Mouse (Mus musculus): ENCODE measurements at regions not wholly inside any gene's neighbourhood (a gene's known extent, or its start where the extent isn't known, plus 50 kb on each side); places are given as distances from the start of the nearest gene placed in this dataset.
A peak's percentile ranks its signal among the peaks of the same experiment; 100 is the strongest.

DNA sequence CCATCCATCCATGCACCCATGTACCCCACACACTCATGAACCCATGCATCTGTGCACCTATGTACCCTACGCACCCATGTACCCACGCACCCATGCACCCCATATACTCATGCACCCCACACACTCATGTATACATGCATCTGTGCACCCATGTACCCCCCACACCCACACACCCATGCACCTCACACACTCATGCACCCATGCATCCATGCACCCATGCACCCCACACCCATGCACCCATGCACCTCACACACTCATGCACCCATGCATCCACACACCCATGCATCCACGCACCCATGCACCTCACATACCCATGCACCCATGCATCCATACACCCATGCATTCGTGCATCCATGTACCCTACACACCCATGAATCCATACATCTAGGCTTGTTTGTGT lies 63.6 kb downstream of the 4930564D02Rik start:
- Histone ChIP-seq H3K4me3 (replicated peaks) (peak overlapping the region; percentile 69), H3K27me3 (replicated peaks) (peaks cover 33% of the 10 kb centered on the region), H3K36me3 (replicated peaks; ENCODE audit: low read length) (no peaks in the 10 kb centered on the region), H3K4me1 (peaks cover 12% of the 10 kb centered on the region), H3K9me3 (peaks cover 16% of the 10 kb centered on the region)
- TF ChIP-seq GATA1 (IDR thresholded peaks at IDR 0.05; ENCODE audit: borderline replicate concordance, low read length) (no peak), FLI1 (IDR thresholded peaks at IDR 0.05; ENCODE audit: low read length) (no peak)

DNA sequence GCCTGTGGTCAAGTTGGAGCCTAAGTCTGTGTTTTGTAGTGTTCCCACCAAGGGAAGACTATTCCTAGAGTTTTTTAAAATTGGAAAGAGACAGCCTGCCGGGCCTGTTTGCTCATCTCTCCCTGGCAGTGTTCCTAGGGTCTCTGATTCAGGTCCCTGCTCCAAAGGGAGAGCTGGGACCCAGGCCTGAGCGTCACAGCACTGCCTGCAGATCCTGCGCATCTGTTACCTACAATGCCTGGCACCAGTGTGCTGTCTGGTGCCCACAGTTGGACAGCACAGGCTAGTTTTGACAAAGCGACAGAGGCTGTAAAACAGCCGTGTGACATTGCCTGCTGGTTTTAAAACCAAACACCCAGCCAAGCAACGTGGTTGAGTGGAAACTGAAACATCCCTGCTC lies 64.4 kb downstream of the 4930564D02Rik start:
- H3K36me3 ChIP-seq (replicated peaks; ENCODE audit: low read length): no peaks in the 10 kb centered on the region
- peaks cover 12% of the 10 kb centered on the region for H3K4me1 ChIP-seq
- no peak overlapping the region for H3K4me3 ChIP-seq (replicated peaks)
- H3K27me3 ChIP-seq (replicated peaks): peaks cover 36% of the 10 kb centered on the region
- peaks cover 16% of the 10 kb centered on the region for H3K9me3 ChIP-seq
- TF ChIP-seq FLI1 (IDR thresholded peaks at IDR 0.05; ENCODE audit: low read length): no peak
- TF ChIP-seq GATA1 (IDR thresholded peaks at IDR 0.05; ENCODE audit: borderline replicate concordance, low read length): no peak

DNA sequence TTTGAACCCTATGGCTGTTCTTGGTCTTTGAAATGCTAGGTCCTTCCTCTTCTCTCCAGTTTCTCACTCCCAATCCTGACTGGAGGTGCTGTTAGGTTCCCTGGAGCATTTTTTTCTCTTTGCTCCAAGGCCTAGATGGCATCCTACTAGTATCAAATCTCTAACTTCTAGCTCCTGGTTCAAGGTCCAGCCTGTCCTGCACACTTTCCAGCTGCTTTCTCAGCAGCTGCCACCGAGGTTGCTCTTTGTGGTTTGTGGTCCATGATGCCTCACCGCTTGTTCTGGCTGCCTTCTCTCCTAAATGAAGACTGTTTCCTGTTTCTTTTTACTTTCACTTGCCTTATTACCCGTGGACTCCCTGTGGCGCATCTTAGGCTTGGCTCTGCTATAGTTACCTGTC lies 66.4 kb downstream of the 4930564D02Rik start:
- peaks cover 12% of the 10 kb centered on the region for H3K4me1 ChIP-seq
- H3K36me3 ChIP-seq (replicated peaks; ENCODE audit: low read length): no peaks in the 10 kb centered on the region
- peaks cover 31% of the 10 kb centered on the region for H3K27me3 ChIP-seq (replicated peaks)
- no peak for TF ChIP-seq GATA1 (IDR thresholded peaks at IDR 0.05; ENCODE audit: borderline replicate concordance, low read length)
- TF ChIP-seq FLI1 (IDR thresholded peaks at IDR 0.05; ENCODE audit: low read length): no peak
- H3K9me3 ChIP-seq: peaks cover 16% of the 10 kb centered on the region
- peak overlapping the region; percentile 21 for H3K4me3 ChIP-seq (replicated peaks)

DNA sequence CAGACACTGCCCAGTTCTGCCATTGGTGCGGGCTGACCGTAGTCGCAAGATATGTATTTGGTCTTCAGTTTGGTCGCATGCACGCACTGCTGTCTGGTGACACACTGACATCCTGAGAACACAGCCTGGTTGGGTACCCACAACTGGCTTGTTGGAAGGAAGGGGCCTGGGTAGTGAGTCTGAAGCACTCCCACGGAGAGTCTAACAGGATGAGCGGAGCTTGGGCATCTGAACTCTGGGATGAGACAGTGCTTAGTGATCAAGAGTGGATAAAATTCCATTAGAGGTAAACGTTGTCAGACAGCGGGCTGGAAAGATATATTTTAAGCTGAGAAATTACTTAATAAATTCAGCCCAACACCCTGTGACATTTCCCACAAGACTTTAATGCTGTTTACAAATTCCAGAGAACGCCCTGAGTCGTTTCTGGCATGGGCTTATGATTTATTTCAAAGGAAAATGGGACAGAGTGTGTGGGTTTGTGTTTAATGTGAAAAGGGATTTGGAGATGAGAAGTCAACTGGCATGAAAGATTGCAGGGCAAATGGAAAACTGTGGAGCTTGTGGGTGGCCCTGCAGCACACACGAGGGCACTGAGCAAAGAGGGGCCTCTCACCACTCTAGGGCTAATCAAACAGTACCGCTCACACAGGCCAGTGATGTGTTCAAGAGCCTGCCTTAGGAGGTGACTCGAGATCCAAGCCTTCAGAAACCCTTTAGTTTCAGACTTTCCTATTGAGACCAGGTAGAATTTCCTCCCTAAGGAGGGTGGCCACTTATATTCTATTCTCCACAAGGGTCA lies 74.7 kb downstream of the 4930564D02Rik start:
- H3K4me3 ChIP-seq (replicated peaks): no peak overlapping the region
- H3K9me3 ChIP-seq: 0 out of 2 replicates have a peak, but pooled peaks cover 3% of the 10 kb centered on the region
- H3K27me3 ChIP-seq (replicated peaks): peaks cover 28% of the 10 kb centered on the region
- H3K4me1 ChIP-seq: 0 out of 2 replicates have a peak, but pooled peaks cover 3% of the 10 kb centered on the region
- TF ChIP-seq GATA1 (IDR thresholded peaks at IDR 0.05; ENCODE audit: borderline replicate concordance, low read length) (no peak), FLI1 (IDR thresholded peaks at IDR 0.05; ENCODE audit: low read length) (no peak)
- no peaks in the 10 kb centered on the region for H3K36me3 ChIP-seq (replicated peaks; ENCODE audit: low read length)

DNA sequence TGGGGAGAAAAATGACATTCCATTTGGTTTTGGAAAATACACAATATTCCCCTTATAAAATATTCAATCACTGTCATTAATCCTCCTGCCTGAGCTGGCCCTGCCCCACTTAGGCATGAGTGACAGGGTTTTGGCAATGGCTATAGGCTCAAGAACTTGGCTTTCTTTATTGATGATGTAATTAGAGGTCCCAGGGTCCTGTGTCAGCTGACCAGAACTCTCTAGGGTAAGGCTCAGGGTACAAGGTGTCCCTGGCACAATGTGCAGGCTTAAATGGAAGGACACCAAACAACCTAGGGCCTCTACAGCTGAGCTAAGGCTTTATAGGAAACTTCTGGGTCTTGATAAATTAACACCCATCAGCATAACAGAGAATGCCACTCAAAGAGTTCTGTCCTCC lies 76.0 kb downstream of the 4930564D02Rik start:
- TF ChIP-seq GATA1 (IDR thresholded peaks at IDR 0.05; ENCODE audit: borderline replicate concordance, low read length) (no peak), FLI1 (IDR thresholded peaks at IDR 0.05; ENCODE audit: low read length) (no peak)
- H3K36me3 ChIP-seq (replicated peaks; ENCODE audit: low read length): no peaks in the 10 kb centered on the region
- H3K4me1 ChIP-seq: 0 out of 2 replicates have a peak, but pooled peaks cover 3% of the 10 kb centered on the region
- H3K27me3 ChIP-seq (replicated peaks): peaks cover 30% of the 10 kb centered on the region
- H3K9me3 ChIP-seq: 0 out of 2 replicates have a peak, but pooled peaks cover 3% of the 10 kb centered on the region
- no peak overlapping the region for H3K4me3 ChIP-seq (replicated peaks)

DNA sequence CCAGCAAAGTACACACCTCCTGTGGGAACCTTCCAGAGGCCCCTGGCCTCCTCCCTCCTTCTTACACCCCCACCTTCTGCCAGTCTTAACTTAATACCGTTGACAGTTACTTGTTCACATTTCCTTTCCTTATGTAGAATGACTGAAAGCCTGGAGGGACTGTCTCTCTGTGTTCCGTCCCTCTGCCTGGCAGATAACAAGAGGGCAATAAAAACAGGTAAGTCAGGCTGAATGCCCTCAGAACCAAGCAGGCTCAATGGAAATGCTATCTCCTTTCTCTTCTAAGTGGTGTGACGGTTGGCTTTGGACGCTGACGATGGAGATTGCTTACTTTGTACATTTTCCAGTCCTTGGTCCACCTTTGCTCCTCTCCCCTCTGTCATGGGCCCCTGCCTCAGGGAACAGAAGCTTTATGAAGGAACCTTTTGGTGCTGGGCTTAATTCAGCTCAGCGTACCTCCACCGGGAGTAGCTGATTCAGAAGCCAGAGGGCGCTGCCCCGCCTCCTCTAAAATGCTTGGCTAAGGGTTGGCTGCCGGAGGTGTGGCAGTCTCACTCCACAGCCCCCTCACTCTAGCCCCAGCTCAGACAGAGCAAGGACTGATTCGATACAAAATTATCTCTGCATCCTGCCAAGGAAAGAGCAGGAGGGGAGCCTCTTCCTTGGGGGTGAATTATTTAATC lies 85.0 kb downstream of the 4930564D02Rik start:
- H3K4me3 ChIP-seq (replicated peaks): no peak overlapping the region
- H3K9me3 ChIP-seq: no peaks in the 10 kb centered on the region
- TF ChIP-seq GATA1 (IDR thresholded peaks at IDR 0.05; ENCODE audit: borderline replicate concordance, low read length) (no peak), FLI1 (IDR thresholded peaks at IDR 0.05; ENCODE audit: low read length) (no peak)
- peaks cover 34% of the 10 kb centered on the region for H3K27me3 ChIP-seq (replicated peaks)
- H3K4me1 ChIP-seq: peaks cover 6% of the 10 kb centered on the region
- no peaks in the 10 kb centered on the region for H3K36me3 ChIP-seq (replicated peaks; ENCODE audit: low read length)

DNA sequence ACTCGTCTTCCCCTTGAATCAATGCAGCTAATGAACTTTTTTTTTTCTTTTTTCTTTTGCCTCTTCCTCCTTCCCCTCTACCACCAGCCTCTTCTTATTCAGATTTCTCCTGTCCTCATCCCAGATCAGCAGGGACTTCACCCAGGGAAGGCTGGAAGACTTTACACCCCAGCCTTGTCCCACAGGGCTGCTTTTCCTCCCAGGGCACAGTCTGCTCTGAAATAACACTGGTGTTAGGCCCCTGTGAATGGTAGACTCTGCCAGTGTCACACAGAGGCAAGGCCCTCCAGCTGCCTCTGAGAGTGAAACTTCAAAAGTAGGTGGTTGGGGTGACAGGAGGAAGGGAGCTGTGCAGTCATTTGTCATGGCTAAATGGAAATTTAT lies 85.5 kb downstream of the 4930564D02Rik start:
- no peak for TF ChIP-seq FLI1 (IDR thresholded peaks at IDR 0.05; ENCODE audit: low read length)
- no peak for TF ChIP-seq GATA1 (IDR thresholded peaks at IDR 0.05; ENCODE audit: borderline replicate concordance, low read length)
- Histone ChIP-seq H3K9me3 (no peaks in the 10 kb centered on the region), H3K36me3 (replicated peaks; ENCODE audit: low read length) (no peaks in the 10 kb centered on the region), H3K4me3 (replicated peaks) (no peak overlapping the region), H3K27me3 (replicated peaks) (peaks cover 32% of the 10 kb centered on the region), H3K4me1 (peaks cover 6% of the 10 kb centered on the region)

DNA sequence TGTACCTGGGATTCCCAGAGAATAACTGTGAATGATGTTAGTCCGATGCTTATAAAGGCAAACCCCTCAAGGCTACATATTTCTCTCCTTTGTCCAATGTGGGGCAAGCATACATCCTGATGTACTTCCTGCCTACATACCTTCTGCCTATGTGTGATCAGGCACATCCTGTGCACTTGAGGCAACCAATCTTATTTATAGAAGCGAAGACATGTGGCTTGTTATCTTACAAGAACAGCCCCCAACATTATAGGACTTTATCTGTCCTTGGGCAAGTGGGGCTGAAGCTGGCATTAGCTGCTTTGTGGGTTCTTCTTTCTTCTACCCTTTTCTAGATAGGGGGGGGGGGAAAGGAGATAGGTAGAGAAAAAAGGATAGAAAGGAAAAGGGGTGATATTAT lies 91.7 kb downstream of the 4930564D02Rik start:
- TF ChIP-seq GATA1 (IDR thresholded peaks at IDR 0.05; ENCODE audit: borderline replicate concordance, low read length): no peak
- no peak for TF ChIP-seq FLI1 (IDR thresholded peaks at IDR 0.05; ENCODE audit: low read length)
- Histone ChIP-seq H3K4me1 (peaks cover 6% of the 10 kb centered on the region), H3K4me3 (replicated peaks) (no peak overlapping the region), H3K36me3 (replicated peaks; ENCODE audit: low read length) (no peaks in the 10 kb centered on the region), H3K27me3 (replicated peaks) (peaks cover 35% of the 10 kb centered on the region), H3K9me3 (no peaks in the 10 kb centered on the region)

DNA sequence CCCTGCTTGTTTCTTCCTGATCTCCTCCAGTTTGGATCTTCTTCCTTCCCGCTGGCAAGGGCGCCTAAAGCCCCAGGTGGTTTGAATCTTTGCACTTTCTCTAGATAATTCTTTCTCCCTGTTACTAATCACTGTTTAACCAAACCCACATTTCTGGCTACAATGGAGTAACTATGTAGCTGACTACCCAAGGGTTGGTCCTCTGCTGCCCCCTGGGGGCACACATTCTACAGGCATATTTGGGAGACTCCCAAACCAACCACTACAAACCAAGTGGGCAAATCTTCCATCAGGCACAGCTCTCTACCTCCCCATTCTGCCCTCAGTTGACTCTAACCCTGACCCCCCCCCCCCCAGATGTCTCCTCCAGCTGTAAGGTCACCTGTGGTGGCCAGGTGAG lies 98.7 kb downstream of the 4930564D02Rik start:
- Histone ChIP-seq H3K4me1 (peaks cover 2% of the 10 kb centered on the region; the same call in 1 of the 2 replicates), H3K9me3 (peaks cover 4% of the 10 kb centered on the region), H3K27me3 (replicated peaks) (peaks cover 47% of the 10 kb centered on the region), H3K4me3 (replicated peaks) (no peak overlapping the region), H3K36me3 (replicated peaks; ENCODE audit: low read length) (no peaks in the 10 kb centered on the region)
- TF ChIP-seq FLI1 (IDR thresholded peaks at IDR 0.05; ENCODE audit: low read length): no peak
- no peak for TF ChIP-seq GATA1 (IDR thresholded peaks at IDR 0.05; ENCODE audit: borderline replicate concordance, low read length)

DNA sequence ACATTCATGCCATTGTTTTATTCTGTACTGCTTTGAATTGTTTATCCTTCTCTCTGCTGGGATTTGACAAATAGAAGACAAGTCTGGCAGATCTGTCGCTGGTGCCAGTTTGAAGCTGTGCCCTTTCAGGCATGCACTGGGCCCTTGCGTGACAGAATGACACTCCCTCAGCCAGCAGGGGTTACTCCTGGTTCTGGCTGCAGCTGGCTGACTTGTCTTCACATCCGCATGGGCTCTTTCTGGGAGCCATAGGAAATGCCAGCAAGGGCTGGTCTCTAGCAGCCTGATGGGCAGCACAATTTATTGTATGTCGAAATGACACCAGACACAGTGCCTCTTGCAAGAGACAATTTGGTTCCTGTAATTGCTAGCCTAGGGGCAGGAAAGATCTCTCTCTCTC lies 102.5 kb downstream of the 4930564D02Rik start:
- Histone ChIP-seq H3K4me3 (replicated peaks) (no peak overlapping the region), H3K4me1 (peaks cover 2% of the 10 kb centered on the region; the same call in 1 of the 2 replicates), H3K9me3 (peaks cover 14% of the 10 kb centered on the region), H3K27me3 (replicated peaks) (peaks cover 25% of the 10 kb centered on the region), H3K36me3 (replicated peaks; ENCODE audit: low read length) (no peaks in the 10 kb centered on the region)
- TF ChIP-seq GATA1 (IDR thresholded peaks at IDR 0.05; ENCODE audit: borderline replicate concordance, low read length): no peak
- TF ChIP-seq FLI1 (IDR thresholded peaks at IDR 0.05; ENCODE audit: low read length): no peak

Data from megakaryocyte, embryonic 14.5 days (primary cell).